Mouse (Mus musculus) ovary, postnatal 14 days (tissue): ENCODE data around the gene Acss3.

Source experiments
- DNase-seq: peaks from one replicate; pipeline ENCODE4 v3.0.0; 2022; ENCODE audit warnings: low spot score

Gene Acss3

GRCm38 (mm10) chr10:107123529-107124335, at the start of gene Acss3:
TSS of gene Acss3 (minus strand) at chr10:107123668.
- DNase-seq, result peak; percentile 46

- DNase-seq, result no peak
These were observed 48.7 kb upstream of the Acss3 start for GRCm38 (mm10) chr10:107172003-107172689.

- no peak for DNase-seq
These were observed 43.0 kb upstream of the Acss3 start for GRCm38 (mm10) chr10:107166486-107166885.

- DNase-seq, result no peak
These were observed 25.3 kb upstream of the Acss3 start for GRCm38 (mm10) chr10:107148759-107149158.

- DNase-seq, result no peak
These were observed 20.5 kb upstream of the Acss3 start for GRCm38 (mm10) chr10:107144016-107144415.

- no peak for DNase-seq
These were observed 19.4 kb upstream of the Acss3 start for GRCm38 (mm10) chr10:107142910-107143309.

- no peak for DNase-seq
These were observed 532 bp downstream of the Acss3 start for GRCm38 (mm10) chr10:107122744-107123528.

GRCm38 (mm10) chr10:107121301-107121700, 2.2 kb downstream of the Acss3 start:
- DNase-seq, result no peak

- no peak for DNase-seq
These were observed 4.3 kb downstream of the Acss3 start for GRCm38 (mm10) chr10:107119135-107119534.

- DNase-seq, result no peak
These were observed 6.7 kb downstream of the Acss3 start for GRCm38 (mm10) chr10:107116709-107117267.

- no peak for DNase-seq
These were observed 7.4 kb downstream of the Acss3 start for GRCm38 (mm10) chr10:107115930-107116642.

GRCm38 (mm10) chr10:107115121-107115520, 8.3 kb downstream of the Acss3 start:
- DNase-seq, result no peak

GRCm38 (mm10) chr10:107094452-107094851, 29.0 kb downstream of the Acss3 start:
- DNase-seq, result no peak

- DNase-seq, result no peak
These were observed 69.4 kb downstream of the Acss3 start for GRCm38 (mm10) chr10:107053846-107054624.

- DNase-seq, result no peak
These were observed 73.0 kb downstream of the Acss3 start for GRCm38 (mm10) chr10:107050489-107050888.

GRCm38 (mm10) chr10:107042656-107043055, 80.8 kb downstream of the Acss3 start:
- DNase-seq, result no peak

GRCm38 (mm10) chr10:107040837-107041236, 82.6 kb downstream of the Acss3 start:
- DNase-seq, result no peak

- DNase-seq, result no peak
These were observed 83.1 kb downstream of the Acss3 start for GRCm38 (mm10) chr10:107040378-107040777.

- DNase-seq, result no peak
These were observed 84.3 kb downstream of the Acss3 start for GRCm38 (mm10) chr10:107039211-107039610.

- no peak for DNase-seq
These were observed 99.2 kb downstream of the Acss3 start for GRCm38 (mm10) chr10:107024254-107024653.

- DNase-seq, result no peak
These were observed 102.3 kb downstream of the Acss3 start for GRCm38 (mm10) chr10:107021118-107021517.
